Mouse (Mus musculus) liver, embryonic 16.5 days (tissue): ENCODE measurements around the gene Cdkal1. TPM values are rescaled to one million over a fixed set of nuclear protein-coding genes. Genes with fewer than 3 reads are reported as not detected.

Experiments
- ATAC-seq: fragments of 200-750 bp; cut with Nextera tagmentation; 2 replicates; pipeline ENCODE4 v1.8.0; 2017; ENCODE audit warnings: low read depth, mild to moderate bottlenecking, moderate number of reproducible peaks, moderate library complexity
- H3K27ac ChIP-seq: fragments of 300-500 bp; sonication (generic); 2 replicates; pipeline ENCODE4 v1.5.1; 2014; ENCODE audit warnings: mild to moderate bottlenecking, low read length
- H3K27me3 ChIP-seq: fragments of 300-500 bp; sonication (generic); 2 replicates; pipeline ENCODE4 v1.6.1; 2014; ENCODE audit warnings: low read depth, low read length, mixed read lengths; ENCODE audit not compliant: control insufficient read depth, insufficient read depth
- H3K36me3 ChIP-seq: fragments of 300-500 bp; sonication (generic); 2 replicates; pipeline ENCODE4 v1.6.1; 2014; ENCODE audit warnings: mild to moderate bottlenecking; ENCODE audit not compliant: control insufficient read depth, insufficient read depth
- H3K4me1 ChIP-seq: fragments of 300-500 bp; sonication (generic); 2 replicates; pipeline ENCODE4 v1.6.1; 2014; ENCODE audit warnings: low read depth, low read length, mixed read lengths; ENCODE audit not compliant: control insufficient read depth
- H3K4me2 ChIP-seq: fragments of 300-500 bp; sonication (generic); 2 replicates; pipeline ENCODE4 v1.6.1; 2014; ENCODE audit warnings: low read depth, low read length, mixed read lengths
- H3K4me3 ChIP-seq: fragments of 300-500 bp; sonication (generic); 2 replicates; pipeline ENCODE4 v1.5.1; 2014; ENCODE audit warnings: low read depth, mild to moderate bottlenecking, low read length
- H3K9ac ChIP-seq: fragments of 300-500 bp; sonication (generic); 2 replicates; pipeline ENCODE4 v1.6.1; 2014; ENCODE audit warnings: low read depth, low read length
- H3K9me3 ChIP-seq: fragments of 300-500 bp; sonication (generic); replicated peaks from 2 replicates; pipeline ENCODE4 v1.6.1; 2016; ENCODE audit warnings: low read length; ENCODE audit not compliant: control insufficient read depth
- WGBS: fragments of 180-500 bp; shearing (Covaris S2); extraction: QIAGEN DNeasy Blood & Tissue Kit; methylation state at CpG from one replicate; pipeline ENCODE4 v1.1.7; 2014; ENCODE audit not compliant: insufficient replicate concordance; 5-methylcytosine and 5-hydroxymethylcytosine counted together
- polyA plus RNA-seq: library from polyadenylated mRNA; unstranded; fragments of >200 nt; fragmentation: Nextera tagmentation; extraction: Ambion mirVana; gene quantifications from 2 replicates; pipeline ENCODE4 v1.2.1, GENCODE M21; 2015

The Cdkal1 gene
- polyA plus RNA-seq, 1 experiment from 2014 or later, result 9.3 TPM

DNA sequence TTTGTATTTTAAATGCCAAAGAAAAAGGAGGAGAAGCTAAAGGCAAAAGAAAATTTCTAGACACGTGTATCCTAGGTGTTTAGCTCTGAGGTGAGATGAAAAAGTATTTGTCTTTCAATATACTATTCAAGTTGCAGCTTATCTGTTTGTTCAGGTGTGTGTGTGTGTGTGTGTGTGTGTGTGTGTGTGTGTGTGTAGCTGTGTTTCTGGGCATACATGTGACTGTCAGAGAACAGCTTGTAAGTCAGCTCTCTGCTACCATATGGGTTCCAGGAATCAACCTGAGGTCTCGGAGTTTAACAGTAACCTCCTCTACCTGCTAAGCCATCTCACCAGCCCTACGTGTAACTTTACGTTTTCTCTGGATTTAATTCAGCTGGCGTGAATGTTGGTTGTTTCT, 76.0 kb downstream of the Cdkal1 start:
- no peaks in the 10 kb centered on the region for H3K27me3 ChIP-seq

DNA sequence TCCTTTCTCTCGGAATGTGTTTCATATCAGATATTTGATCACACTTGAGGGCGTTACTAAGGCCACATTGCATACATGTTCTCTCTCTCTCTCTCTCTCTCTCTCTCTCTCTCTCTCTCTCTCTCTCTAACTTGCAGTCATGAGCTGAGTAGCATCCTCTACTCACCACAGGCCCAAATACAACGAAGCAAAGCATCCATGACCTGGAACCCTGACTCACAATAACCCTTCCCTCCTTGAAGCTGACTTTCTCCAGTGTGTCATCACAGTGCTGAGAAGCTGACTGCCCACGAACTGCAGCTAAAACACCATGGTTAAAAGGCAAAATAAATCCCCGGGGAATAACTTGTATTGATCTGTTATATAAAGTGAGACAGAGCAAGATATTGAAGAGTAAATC, 76.4 kb downstream of the Cdkal1 start:
- no peaks in the 10 kb centered on the region for H3K27me3 ChIP-seq
- no peak overlapping the region for H3K9ac ChIP-seq
- H3K4me2 ChIP-seq, result no peak overlapping the region
- no peaks in the 10 kb centered on the region for H3K4me1 ChIP-seq
- H3K36me3 ChIP-seq, result no peaks in the 10 kb centered on the region
- H3K9me3 ChIP-seq, result no peaks in the 10 kb centered on the region
- H3K27ac ChIP-seq, result no peak overlapping the region
- 66% methylated on average over 5 of the region's 5 CpGs for WGBS
- no peak for ATAC-seq
- H3K4me3 ChIP-seq, result no peak overlapping the region

More for the DNA sequence above, 76.0 kb downstream of the Cdkal1 start:
- Histone ChIP-seq H3K4me3 (no peak overlapping the region), H3K4me2 (no peak overlapping the region), H3K27ac (no peak overlapping the region), H3K9ac (no peak overlapping the region), H3K9me3 (no peaks in the 10 kb centered on the region), H3K4me1 (no peaks in the 10 kb centered on the region), H3K36me3 (no peaks in the 10 kb centered on the region)
- 73% methylated on average over 5 of the region's 5 CpGs for WGBS
- no peak for ATAC-seq

DNA sequence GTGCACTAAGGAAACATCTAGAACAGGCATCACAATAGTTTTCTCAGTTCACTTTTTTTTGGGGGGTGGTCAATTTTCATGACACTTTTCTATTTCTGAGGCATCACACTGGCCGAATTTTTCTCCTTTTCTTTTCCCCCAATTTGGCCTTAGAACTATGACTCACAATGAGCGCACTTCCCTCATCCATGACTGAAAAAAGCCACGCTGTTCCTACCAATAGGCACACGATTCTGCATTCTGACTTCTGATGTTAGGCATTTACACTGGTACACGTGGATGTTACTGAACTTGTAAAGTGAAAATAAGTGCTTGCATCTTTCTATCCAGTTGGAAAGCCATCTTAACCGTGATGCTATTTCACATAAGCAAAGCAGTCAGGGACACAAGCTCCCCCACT, 77.3 kb downstream of the Cdkal1 start:
- H3K9me3 ChIP-seq, result no peaks in the 10 kb centered on the region
- H3K4me2 ChIP-seq, result no peak overlapping the region

DNA sequence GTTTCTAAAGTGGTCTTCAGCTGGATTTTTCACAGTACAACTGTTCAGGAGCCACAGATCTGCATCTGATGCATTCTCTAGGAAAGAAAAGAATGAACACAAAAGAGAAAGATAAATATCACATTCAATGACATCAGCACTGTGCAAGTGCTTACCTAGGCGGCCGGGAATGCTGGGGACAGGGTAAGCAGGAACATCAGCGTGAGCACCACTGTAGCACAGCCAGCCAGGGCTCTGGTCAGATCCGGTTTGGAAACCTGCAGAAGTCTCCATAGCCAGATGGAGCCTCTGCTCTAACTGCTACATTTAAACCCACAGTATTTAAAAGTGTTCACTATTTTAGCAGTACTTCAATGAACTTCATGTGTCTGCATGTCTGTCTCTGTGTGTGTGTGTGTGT, 78.2 kb downstream of the Cdkal1 start:
- 78% methylated on average over 4 of the region's 4 CpGs for WGBS
- no peaks in the 10 kb centered on the region for H3K36me3 ChIP-seq
- no peak overlapping the region for H3K4me2 ChIP-seq
- no peak for ATAC-seq
- H3K27me3 ChIP-seq, result no peaks in the 10 kb centered on the region
- no peak overlapping the region for H3K9ac ChIP-seq
- H3K27ac ChIP-seq, result no peak overlapping the region
- H3K4me3 ChIP-seq, result no peak overlapping the region
- H3K9me3 ChIP-seq, result no peaks in the 10 kb centered on the region
- H3K4me1 ChIP-seq, result peaks cover 3% of the 10 kb centered on the region

More for the DNA sequence above, 77.3 kb downstream of the Cdkal1 start:
- H3K27ac ChIP-seq, result no peak overlapping the region
- H3K4me3 ChIP-seq, result no peak overlapping the region
- no peak overlapping the region for H3K9ac ChIP-seq
- no peaks in the 10 kb centered on the region for H3K27me3 ChIP-seq
- peaks cover 3% of the 10 kb centered on the region for H3K4me1 ChIP-seq
- ATAC-seq, result no peak
- no peaks in the 10 kb centered on the region for H3K36me3 ChIP-seq
- 67% methylated on average over 6 of the region's 6 CpGs for WGBS

DNA sequence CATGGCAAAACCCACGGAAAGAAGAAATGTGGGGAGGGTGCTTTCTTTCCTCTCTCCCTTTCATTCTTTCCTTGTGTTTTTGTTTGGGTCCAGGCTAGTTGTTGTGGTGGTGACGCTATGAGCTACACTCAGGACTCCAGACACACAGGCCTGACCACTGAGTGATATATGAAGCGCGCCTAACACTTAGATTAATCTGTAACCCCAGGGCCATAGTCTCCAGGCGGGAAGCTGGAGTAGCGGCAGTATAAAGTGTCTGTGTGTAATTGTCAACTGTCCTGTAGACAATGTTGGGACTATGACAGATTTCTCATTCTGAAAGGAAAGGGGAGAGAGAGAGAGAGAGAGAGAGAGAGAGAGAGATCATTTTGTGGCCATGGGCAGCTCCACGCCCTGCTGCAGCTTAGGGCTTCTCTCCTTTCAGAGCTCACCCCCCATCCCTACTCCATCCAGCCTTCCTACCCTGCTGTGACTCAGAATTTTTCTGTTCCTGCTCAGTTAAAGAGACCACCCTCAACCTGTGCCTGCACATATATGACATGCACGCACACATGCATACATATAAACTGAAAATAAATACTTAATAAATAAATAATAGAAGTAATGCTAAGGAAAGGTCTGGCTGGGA, 79.8 kb downstream of the Cdkal1 start:
- H3K9ac ChIP-seq, result no peak overlapping the region
- H3K4me1 ChIP-seq, result peaks cover 3% of the 10 kb centered on the region
- H3K27ac ChIP-seq, result no peak overlapping the region
- WGBS, result 78% methylated on average over 8 of the region's 8 CpGs
- no peaks in the 10 kb centered on the region for H3K9me3 ChIP-seq
- H3K27me3 ChIP-seq, result no peaks in the 10 kb centered on the region
- H3K4me3 ChIP-seq, result no peak overlapping the region
- ATAC-seq, result no peak
- no peaks in the 10 kb centered on the region for H3K36me3 ChIP-seq
- no peak overlapping the region for H3K4me2 ChIP-seq

DNA sequence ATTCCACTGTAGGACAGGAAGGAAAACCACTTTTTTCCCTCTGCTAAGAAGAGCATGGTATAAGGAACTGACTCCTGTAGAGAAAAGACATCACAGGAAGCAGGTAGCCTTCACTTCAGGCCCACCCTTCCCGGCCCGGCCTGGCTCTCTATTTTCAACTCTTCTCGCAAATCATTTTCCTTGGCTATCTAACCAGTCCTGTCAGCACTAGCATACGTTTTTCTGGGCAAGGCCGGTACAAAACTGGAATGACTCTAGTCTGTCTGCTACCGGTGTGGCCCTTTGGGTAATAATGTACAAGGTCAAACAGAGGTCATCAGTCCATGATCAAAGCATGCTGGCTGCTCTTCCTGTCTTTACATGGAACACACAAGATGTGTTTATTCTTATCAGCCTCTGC, 81.9 kb downstream of the Cdkal1 start:
- ATAC-seq, result no peak
- Histone ChIP-seq H3K36me3 (no peaks in the 10 kb centered on the region), H3K4me3 (no peak overlapping the region), H3K27ac (no peak overlapping the region), H3K9ac (no peak overlapping the region), H3K4me1 (peaks cover 3% of the 10 kb centered on the region), H3K9me3 (no peaks in the 10 kb centered on the region), H3K4me2 (no peak overlapping the region), H3K27me3 (no peaks in the 10 kb centered on the region)
- WGBS, result 20% methylated on average over 6 of the region's 6 CpGs

- H3K27ac ChIP-seq, result no peak overlapping the region
- no peak for ATAC-seq
- H3K4me3 ChIP-seq, result no peak overlapping the region
- no peaks in the 10 kb centered on the region for H3K27me3 ChIP-seq
- H3K4me2 ChIP-seq, result no peak overlapping the region
- WGBS, result 31% methylated on average over 3 of the region's 3 CpGs
- H3K9me3 ChIP-seq, result no peaks in the 10 kb centered on the region
- H3K9ac ChIP-seq, result no peak overlapping the region
- H3K4me1 ChIP-seq, result peaks cover 3% of the 10 kb centered on the region
- no peaks in the 10 kb centered on the region for H3K36me3 ChIP-seq
Observed at GRCm38 (mm10) chr13:29772970-29773369, 82.5 kb downstream of the Cdkal1 start.

- Histone ChIP-seq H3K4me1 (peaks cover 6% of the 10 kb centered on the region), H3K27me3 (no peaks in the 10 kb centered on the region), H3K4me2 (no peak overlapping the region), H3K9ac (no peak overlapping the region), H3K27ac (no peak overlapping the region), H3K9me3 (no peaks in the 10 kb centered on the region), H3K4me3 (no peak overlapping the region), H3K36me3 (no peaks in the 10 kb centered on the region)
- 31% methylated on average over 12 of the region's 12 CpGs for WGBS
- peak; percentile 32; the same call in 1 of the 2 replicates for ATAC-seq
Observed at GRCm38 (mm10) chr13:29769647-29770436, 85.6 kb downstream of the Cdkal1 start.

DNA sequence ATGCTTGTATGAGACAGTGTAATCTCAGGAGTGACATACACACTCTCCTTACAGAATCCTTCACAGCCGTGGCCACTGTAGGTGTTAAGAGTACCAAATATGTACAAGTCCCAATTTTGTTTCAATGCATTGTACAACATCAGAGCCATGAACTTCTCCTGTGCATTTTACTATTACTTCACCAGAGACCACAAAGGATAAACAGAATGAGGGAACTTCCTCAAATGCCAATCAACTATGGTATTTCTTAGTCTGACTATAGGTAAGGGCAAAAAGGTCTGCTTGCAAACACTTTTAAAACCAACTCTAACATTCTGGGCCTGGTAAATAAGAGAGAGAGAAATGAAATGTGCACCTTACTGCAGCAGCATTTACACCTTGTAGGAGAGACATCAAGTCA, 87.4 kb downstream of the Cdkal1 start:
- 25% methylated on average over 1 of the region's 1 CpGs for WGBS
- no peak for ATAC-seq
- no peaks in the 10 kb centered on the region for H3K36me3 ChIP-seq
- no peaks in the 10 kb centered on the region for H3K9me3 ChIP-seq
- no peak overlapping the region for H3K27ac ChIP-seq
- H3K4me1 ChIP-seq, result peaks cover 3% of the 10 kb centered on the region; the same call in 1 of the 2 replicates
- H3K27me3 ChIP-seq, result no peaks in the 10 kb centered on the region
- H3K9ac ChIP-seq, result no peak overlapping the region
- H3K4me2 ChIP-seq, result no peak overlapping the region
- H3K4me3 ChIP-seq, result no peak overlapping the region
